9 mouse cellular contexts compared by ENCODE assay signal in genomic region chr16:18083231-18083951, GRCm38 (mm10). TPM values are rescaled to one million over a fixed set of nuclear protein-coding genes. Genes with fewer than 3 reads are reported as not detected.
DNase-seq lines count a peak whose midpoint lies in the region; ATAC-seq lines count a peak whose summit lies in the region.
"Had no signal": no experiment of that assay in that cellular context is flagged by ENCODE, and none has a peak within 500 bp of the region (broad histone marks: within the 10 kb centered on the region; RNA-seq: fewer than 3 reads in every experiment).

No protein-coding gene starts in this region.

- H3K4me3 ChIP-seq in forebrain, embryonic 11.5 days (ENCODE audit: low read depth, low read length), result no peak overlapping the region
- H3K4me3 ChIP-seq: limb, embryonic 15.5 days had no signal

- H3K4me2 ChIP-seq in forebrain, embryonic 11.5 days (ENCODE audit: low read depth, low read length, severe bottlenecking), result no peak overlapping the region
- H3K4me2 ChIP-seq: limb, embryonic 15.5 days had no signal

- no peak overlapping the region for H3K9ac ChIP-seq in forebrain, embryonic 11.5 days (ENCODE audit: low read length)
- H3K9ac ChIP-seq: limb, embryonic 15.5 days had no signal

- intact Hi-C loops in left cerebral cortex, postnatal 4 days (cut with DNase I), result no loop called here

- no peak overlapping the region for H3K27ac ChIP-seq in forebrain, embryonic 11.5 days (ENCODE audit: low read depth, low read length)
- H3K27ac ChIP-seq: limb, embryonic 15.5 days had no signal

- no peak for ATAC-seq in forebrain, embryonic 11.5 days (replicated peaks; ENCODE audit: low FRiP score)

- no peaks in the 10 kb centered on the region for H3K9me3 ChIP-seq in forebrain, embryonic 11.5 days (ENCODE audit: control insufficient read depth, low read length)
- H3K9me3 ChIP-seq: limb, embryonic 15.5 days had no signal

- H3K4me1 ChIP-seq in forebrain, embryonic 11.5 days (replicated peaks; ENCODE audit: control insufficient read depth, insufficient read depth, low read length), result peaks cover 5% of the 10 kb centered on the region; the same call in 1 of the 2 replicates

- peak; percentile 62 for DNase-seq in layer of hippocampus, adult 11-12 months (ENCODE audit: low spot score)
- no peak for DNase-seq in layer of hippocampus, adult 9-10 months (ENCODE audit: low spot score)
- DNase-seq in adrenal gland, postnatal 10 days, result peak; percentile 81
- peak; percentile 44 to 62 for DNase-seq in frontal cortex, postnatal 36 days (ENCODE audit: low spot score in 2 of 2)
- peak; percentile 97 for DNase-seq in kidney, adult 9 months
- peak; percentile 64 for DNase-seq in left cerebral cortex, postnatal 4 days
- DNase-seq in retina, postnatal 1 day, result no peak
- no peak for DNase-seq in forebrain, embryonic 11.5 days (ENCODE audit: low spot score)

- 85% methylated on average over 18 of the region's 18 CpGs for WGBS in forebrain, embryonic 11.5 days

- no peaks in the 10 kb centered on the region for H3K36me3 ChIP-seq in forebrain, embryonic 11.5 days (ENCODE audit: control insufficient read depth, insufficient read depth, low read length)

- peaks cover 7% of the 10 kb centered on the region; the same call in 1 of the 2 replicates for H3K27me3 ChIP-seq in forebrain, embryonic 11.5 days (ENCODE audit: control insufficient read depth, insufficient read depth, low read length)

RNA-seq across cellular contexts. Expression of gene Prodh, which starts 6.6 kb away (rescaled TPM):
- total RNA-seq in adrenal gland, postnatal 10 days (2021), result 10 to 100 TPM; 14.9 to 16.5 TPM
- total RNA-seq in left cerebral cortex, postnatal 4 days (2021), result 1 to 10 TPM; 4.8 to 6.4 TPM
- 10.2 and 12.2 TPM in 2 replicates for polyA plus RNA-seq in forebrain, embryonic 11.5 days (2014; fragmentation: Nextera tagmentation; extraction: Ambion mirVana)

RNA-seq across cellular contexts. Expression of gene Dgcr6, which starts 30.7 kb away (rescaled TPM):
- total RNA-seq in adrenal gland, postnatal 10 days (2021), result 10 to 100 TPM; 57.4 to 60.9 TPM
- total RNA-seq in left cerebral cortex, postnatal 4 days (2021), result 10 to 100 TPM; 80.9 to 85.8 TPM
- 134 and 148 TPM in 2 replicates for polyA plus RNA-seq in forebrain, embryonic 11.5 days (2014; fragmentation: Nextera tagmentation; extraction: Ambion mirVana)

RNA-seq across cellular contexts. Expression of gene Rtn4r, which starts 44.1 kb away (rescaled TPM):
- under 1 TPM; 0.66 to 0.94 TPM for total RNA-seq in adrenal gland, postnatal 10 days (2021)
- 10 to 100 TPM; 63.1 to 63.3 TPM for total RNA-seq in left cerebral cortex, postnatal 4 days (2021)
- 3.2 and 4.0 TPM in 2 replicates for polyA plus RNA-seq in forebrain, embryonic 11.5 days (2014; fragmentation: Nextera tagmentation; extraction: Ambion mirVana)

Comparison
In these comparisons a context has a peak if more than half of its experiments do, and no peak if none do; other contexts are left out.
1. DNase-seq: peak in layer of hippocampus, adult 11-12 months (single experiment), adrenal gland, postnatal 10 days (single experiment), frontal cortex, postnatal 36 days (2 of 2), kidney, adult 9 months (single experiment) and left cerebral cortex, postnatal 4 days (single experiment); none in layer of hippocampus, adult 9-10 months (single experiment), retina, postnatal 1 day (single experiment) and forebrain, embryonic 11.5 days (single experiment).
2. RNA of gene Rtn4r, which starts 44.1 kb away (total RNA-seq): 63.1 to 63.3 TPM in left cerebral cortex, postnatal 4 days; 0.66 to 0.94 TPM in adrenal gland, postnatal 10 days; every median in the first group is over 10 times any median in the second.